Mouse (Mus musculus) left cerebral cortex, postnatal 4 days (tissue): ENCODE data around the gene Map6. TPM values are rescaled to one million over a fixed set of nuclear protein-coding genes. Genes with fewer than 3 reads are reported as not detected.

Experiments
- DNase-seq: peaks from one replicate; pipeline ENCODE4 v3.0.0-alpha.2; 2022
- intact Hi-C: fragments of 180-260 bp; cut with DNase I; formaldehyde crosslinking; loops from one replicate; pipeline ENCODE4 v1.15.1; 2025
- total RNA-seq, 2 experiments: library from RNA; stranded (reverse); gene quantifications; 2 replicates each; pipeline ENCODE4 v1.2.3; 2021

Map6 gene
- total RNA-seq, 2 experiments from 2014 or later: 277 to 282 TPM

DNA sequence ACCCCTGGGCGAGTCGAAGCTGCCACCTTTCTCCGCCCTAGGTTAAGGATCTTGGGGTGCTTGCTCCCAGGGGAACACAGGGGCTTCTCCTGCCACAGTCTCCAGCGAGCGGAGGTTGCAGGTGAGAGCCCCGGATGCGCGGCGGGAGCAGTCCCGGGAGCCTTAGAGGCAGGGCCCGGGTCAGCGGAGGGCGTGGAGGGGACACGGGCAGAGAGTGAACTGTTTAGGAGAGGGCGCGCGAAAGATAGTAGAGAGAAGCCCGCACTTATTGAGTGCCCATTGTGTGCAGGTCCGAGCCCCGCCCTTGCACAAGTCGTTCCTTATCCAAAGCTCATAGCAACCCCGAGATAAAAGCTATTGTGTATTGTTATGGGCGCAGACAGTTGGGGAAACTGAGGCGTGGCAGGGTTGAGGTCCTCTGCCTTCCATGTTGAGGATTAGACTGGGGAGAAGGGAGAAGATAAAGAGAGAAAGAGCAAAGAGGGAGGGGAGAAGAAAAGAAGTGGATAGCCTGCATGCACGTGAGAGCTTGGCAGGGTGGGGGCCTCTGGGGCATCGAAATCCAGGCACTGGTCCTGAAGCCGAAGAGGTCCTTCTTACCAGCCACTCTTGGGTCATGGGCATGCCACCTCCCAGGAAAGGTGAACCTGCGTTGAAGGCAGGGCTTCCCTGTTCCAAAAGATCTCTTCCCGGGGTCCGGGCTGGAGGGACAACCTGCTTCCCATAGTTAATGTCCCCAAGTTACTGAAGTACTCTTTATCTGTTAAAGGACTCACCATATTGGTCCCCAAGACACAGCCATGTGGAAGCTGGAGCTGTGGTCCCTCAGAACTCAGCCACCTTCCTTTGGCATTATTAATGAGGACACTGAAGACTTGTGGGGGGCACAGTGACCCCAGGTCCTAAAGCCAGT lies 115.1 kb downstream of the Map6 start:
- intact Hi-C loops: no loop called here
- DNase-seq: no peak

DNA sequence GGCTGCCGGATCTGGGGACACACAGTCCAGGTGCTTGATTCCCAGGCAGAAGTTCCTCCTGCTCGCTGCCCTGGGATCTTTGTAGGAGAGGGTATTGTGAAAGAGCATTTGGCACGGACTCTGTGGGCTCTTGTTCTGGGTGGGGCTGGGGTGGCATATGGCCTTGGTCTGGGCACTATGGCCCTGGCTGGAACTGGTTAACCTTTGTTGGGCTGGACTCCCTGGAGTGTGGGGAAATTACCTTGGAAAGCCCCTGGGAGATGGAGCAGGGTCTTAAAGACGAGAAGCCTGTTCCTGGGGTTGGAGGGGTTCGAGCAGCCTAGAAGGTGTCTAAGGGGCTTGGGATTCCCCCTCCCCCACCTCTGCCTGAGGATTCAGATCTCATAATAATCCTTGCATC lies 116.0 kb downstream of the Map6 start:
- intact Hi-C loops: no loop called here

DNA sequence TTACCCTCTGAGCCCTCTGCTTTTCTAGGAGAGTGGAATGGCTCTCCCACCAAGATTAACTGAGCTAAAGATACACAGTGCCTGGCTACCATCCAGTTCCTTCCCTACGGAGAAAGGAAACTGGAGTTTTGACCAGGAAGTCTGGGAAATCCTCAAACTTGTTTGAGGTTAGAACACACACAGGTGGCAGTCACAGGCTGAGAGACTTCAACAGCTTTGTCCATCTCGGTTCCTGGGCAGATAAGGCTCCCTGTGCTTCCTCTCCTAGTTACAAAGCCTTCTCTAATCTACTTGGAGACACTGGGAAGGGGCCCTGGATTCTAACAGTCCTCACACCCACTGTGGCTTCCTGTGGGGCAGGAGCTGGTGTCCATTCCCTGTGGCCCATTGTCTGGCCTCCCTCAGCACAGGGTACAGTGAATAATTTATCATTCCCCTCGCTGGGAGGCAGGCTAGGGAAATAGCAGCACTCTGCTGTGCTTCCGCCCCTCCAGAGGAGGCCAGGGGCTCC lies 116.9 kb downstream of the Map6 start:
- DNase-seq: no peak
- intact Hi-C loops: no loop called here

More for the DNA sequence above, 116.0 kb downstream of the Map6 start:
- no peak for DNase-seq

DNA sequence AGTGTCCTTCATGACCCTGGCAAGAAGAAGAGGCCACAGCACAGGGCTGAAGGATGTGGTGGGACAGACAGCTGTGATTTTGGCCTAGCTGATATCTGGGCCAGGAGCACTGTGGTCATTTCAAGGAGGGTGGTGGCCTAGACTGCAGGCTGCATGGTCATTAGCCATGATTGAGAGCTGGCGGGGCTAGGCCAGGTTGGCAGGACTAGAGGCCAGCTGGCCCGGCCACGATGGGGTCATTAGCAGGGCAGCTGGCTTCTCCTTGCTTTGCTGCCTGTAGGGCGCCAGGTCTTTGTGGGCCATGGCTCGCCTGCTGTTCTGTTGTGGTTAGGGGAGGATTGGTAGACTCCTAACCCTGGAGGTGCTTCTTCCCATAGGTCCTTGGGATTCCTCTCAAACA lies 118.8 kb downstream of the Map6 start:
- peak; percentile 61 for DNase-seq
- intact Hi-C loops: no loop called here

Other genes with a start within 250 kb of the Map6 start
- 10 to 100 TPM; 36.3 to 37.4 TPM for gene Uvrag, start 126.3 kb upstream of the Map6 start, total RNA-seq
- gene Dgat2, start 84.7 kb upstream of the Map6 start, total RNA-seq: 10 to 100 TPM; 31.9 to 37.2 TPM
- gene Mogat2, start 28.8 kb upstream of the Map6 start, total RNA-seq: under 1 TPM in 1 of 2 experiments, not detected in 1; 0.26 TPM
- gene Serpinh1, start 85.8 kb downstream of the Map6 start, total RNA-seq: 10 to 100 TPM; 63.7 to 65.6 TPM
- gene Gdpd5, start 114.0 kb downstream of the Map6 start, total RNA-seq: 10 to 100 TPM; 54.4 to 63.0 TPM
- gene Klhl35, start 198.6 kb downstream of the Map6 start, total RNA-seq: 1 to 10 TPM; 4.8 to 5.8 TPM
- 100 to 1,000 TPM; 379 to 396 TPM for gene Rps3, start 216.3 kb downstream of the Map6 start, total RNA-seq